Mouse (Mus musculus): ENCODE data around the gene T. TPM values are rescaled to one million over a fixed set of nuclear protein-coding genes. Genes with fewer than 3 reads are reported as not detected.

Gene T
- polyA plus RNA-seq, 1 experiment from 2014 or later, result 1.3 TPM

DNA sequence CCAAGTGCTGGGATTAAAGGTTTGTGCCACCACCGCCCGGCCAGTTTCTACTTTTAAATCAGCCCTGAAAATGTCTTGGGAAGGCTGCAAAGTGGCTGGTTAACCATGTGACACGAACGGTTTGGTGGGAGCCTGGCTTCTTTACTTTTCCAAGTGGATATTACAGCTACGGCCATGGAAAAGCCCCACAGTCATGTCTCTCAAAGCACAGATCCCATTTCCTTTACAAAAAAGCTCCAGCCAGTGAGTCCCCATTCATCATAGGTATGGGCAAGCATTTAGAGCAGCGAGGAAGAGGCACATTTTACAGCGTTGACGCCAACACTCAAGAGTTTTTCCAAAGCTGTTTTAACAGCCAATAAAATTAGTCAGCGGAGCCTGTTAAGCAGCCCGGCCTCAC is 47.6 kb downstream of the T start:
- peaks cover 4% of the 10 kb centered on the region; the same call in 1 of the 2 replicates for H3K4me1 ChIP-seq
- H3K36me3 ChIP-seq, result no peaks in the 10 kb centered on the region
- H3K9ac ChIP-seq, result no peak overlapping the region
- no peak for ATAC-seq (ENCODE audit: low FRiP score, low read depth)
- no peak overlapping the region for H3K27ac ChIP-seq
- no peak overlapping the region for H3K4me3 ChIP-seq
- no peak overlapping the region for H3K4me2 ChIP-seq (replicated peaks)
- H3K9me3 ChIP-seq, result no peaks in the 10 kb centered on the region
- H3K27me3 ChIP-seq (replicated peaks), result no peaks in the 10 kb centered on the region
- 62% methylated on average over 10 of the region's 10 CpGs for WGBS

DNA sequence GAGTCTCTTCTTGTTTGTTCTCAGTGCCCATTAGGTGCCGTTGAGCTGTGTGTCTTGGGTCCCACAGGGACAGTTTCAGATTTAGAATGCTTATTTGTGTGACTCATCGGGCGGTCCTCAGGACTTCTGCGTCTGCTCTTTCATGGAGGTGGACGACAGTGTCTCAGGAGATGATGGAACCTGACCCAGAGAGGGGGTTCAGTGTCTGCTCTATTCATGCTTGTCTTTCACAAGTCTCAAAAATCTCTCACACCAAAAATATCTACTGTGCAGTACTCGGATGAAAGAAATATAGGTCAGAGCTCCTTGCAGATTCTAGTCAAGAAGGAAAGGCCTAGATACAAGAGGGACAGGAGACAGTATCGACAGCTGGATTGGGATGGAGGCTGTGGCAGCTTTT is 48.7 kb downstream of the T start:
- H3K4me3 ChIP-seq, result no peak overlapping the region
- no peak overlapping the region for H3K27ac ChIP-seq
- H3K4me1 ChIP-seq, result peaks cover 4% of the 10 kb centered on the region; the same call in 1 of the 2 replicates
- H3K4me2 ChIP-seq (replicated peaks), result no peak overlapping the region
- no peak for ATAC-seq (ENCODE audit: low FRiP score, low read depth)
- no peak overlapping the region for H3K9ac ChIP-seq
- no peaks in the 10 kb centered on the region for H3K36me3 ChIP-seq
- WGBS, result 77% methylated on average over 7 of the region's 7 CpGs
- no peaks in the 10 kb centered on the region for H3K9me3 ChIP-seq
- no peaks in the 10 kb centered on the region for H3K27me3 ChIP-seq (replicated peaks)

DNA sequence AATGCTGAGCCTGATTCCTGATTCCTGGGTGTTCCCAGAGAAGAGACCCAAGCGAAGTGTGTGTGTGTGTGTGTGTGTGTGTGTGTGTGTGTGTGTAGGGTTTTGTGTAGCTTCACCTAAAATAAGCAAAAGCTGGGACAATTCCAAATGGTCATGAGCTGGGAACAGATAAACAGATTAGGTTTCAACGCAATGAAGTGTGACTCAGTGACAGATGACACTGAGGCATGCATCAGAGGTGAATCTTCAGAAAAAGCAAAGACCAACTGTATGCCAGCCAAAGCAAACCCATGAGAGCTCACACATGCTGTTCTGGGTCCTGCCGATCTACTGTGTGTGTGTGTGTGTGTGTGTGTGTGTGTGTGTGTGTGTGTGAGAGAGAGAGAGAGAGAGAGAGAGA is 50.0 kb downstream of the T start:
- no peak overlapping the region for H3K4me2 ChIP-seq (replicated peaks)
- H3K9me3 ChIP-seq, result no peaks in the 10 kb centered on the region
- no peak for ATAC-seq (ENCODE audit: low FRiP score, low read depth)
- no peak overlapping the region for H3K9ac ChIP-seq
- peaks cover 4% of the 10 kb centered on the region; the same call in 1 of the 2 replicates for H3K4me1 ChIP-seq
- H3K36me3 ChIP-seq, result no peaks in the 10 kb centered on the region
- no peaks in the 10 kb centered on the region for H3K27me3 ChIP-seq (replicated peaks)
- WGBS, result 67% methylated on average over 3 of the region's 3 CpGs
- H3K4me3 ChIP-seq, result no peak overlapping the region
- no peak overlapping the region for H3K27ac ChIP-seq

DNA sequence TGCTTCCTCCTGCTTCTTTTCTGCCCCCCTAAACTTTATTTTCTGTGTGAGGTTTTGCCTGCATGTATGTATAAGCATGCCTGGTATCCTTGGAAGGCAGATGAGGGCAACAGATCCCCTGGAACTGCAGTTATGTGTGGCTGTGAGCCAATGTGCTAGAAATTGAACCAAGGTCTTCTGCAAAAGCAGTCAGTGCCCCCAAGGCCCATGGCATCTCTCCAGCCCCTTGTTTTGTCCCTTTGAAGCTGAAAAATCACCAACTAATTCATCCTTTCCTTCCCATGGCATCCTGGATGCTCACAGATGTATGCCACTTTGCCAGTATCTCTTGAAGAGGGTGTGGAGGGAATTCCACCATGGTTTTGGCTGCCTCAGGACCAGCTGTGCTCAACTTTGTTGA is 50.9 kb downstream of the T start:
- Histone ChIP-seq H3K4me3 (no peak overlapping the region), H3K9ac (no peak overlapping the region), H3K36me3 (no peaks in the 10 kb centered on the region), H3K4me2 (replicated peaks) (no peak overlapping the region), H3K27ac (no peak overlapping the region), H3K9me3 (no peaks in the 10 kb centered on the region), H3K4me1 (peaks cover 4% of the 10 kb centered on the region; the same call in 1 of the 2 replicates), H3K27me3 (replicated peaks) (no peaks in the 10 kb centered on the region)
- no peak for ATAC-seq (ENCODE audit: low FRiP score, low read depth)

DNA sequence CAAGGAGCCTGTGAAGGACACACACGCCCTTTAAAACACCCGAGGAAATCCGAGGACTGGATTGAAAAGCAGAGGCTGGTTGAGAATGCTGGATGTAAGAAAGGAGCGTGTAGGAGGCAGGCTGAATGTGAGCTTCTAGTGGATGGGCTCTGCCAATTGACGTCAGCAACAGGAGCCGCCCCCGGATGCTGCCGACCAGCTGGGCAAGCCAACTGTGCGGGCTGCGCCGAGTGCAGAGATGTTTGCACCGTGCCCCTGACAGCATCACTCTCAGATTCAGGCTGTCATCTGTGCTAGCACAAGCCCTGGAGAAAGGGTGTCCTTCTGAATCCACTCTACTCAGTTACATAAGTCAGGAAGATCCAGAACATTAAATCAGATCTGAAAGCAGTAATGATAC is 53.6 kb downstream of the T start:
- H3K4me1 ChIP-seq, result no peaks in the 10 kb centered on the region
- no peaks in the 10 kb centered on the region for H3K9me3 ChIP-seq
- no peak overlapping the region for H3K27ac ChIP-seq
- no peaks in the 10 kb centered on the region for H3K36me3 ChIP-seq
- H3K9ac ChIP-seq, result no peak overlapping the region
- 63% methylated on average over 12 of the region's 12 CpGs for WGBS
- no peaks in the 10 kb centered on the region for H3K27me3 ChIP-seq (replicated peaks)
- no peak overlapping the region for H3K4me3 ChIP-seq
- no peak overlapping the region for H3K4me2 ChIP-seq (replicated peaks)
- ATAC-seq (ENCODE audit: low FRiP score, low read depth), result no peak

DNA sequence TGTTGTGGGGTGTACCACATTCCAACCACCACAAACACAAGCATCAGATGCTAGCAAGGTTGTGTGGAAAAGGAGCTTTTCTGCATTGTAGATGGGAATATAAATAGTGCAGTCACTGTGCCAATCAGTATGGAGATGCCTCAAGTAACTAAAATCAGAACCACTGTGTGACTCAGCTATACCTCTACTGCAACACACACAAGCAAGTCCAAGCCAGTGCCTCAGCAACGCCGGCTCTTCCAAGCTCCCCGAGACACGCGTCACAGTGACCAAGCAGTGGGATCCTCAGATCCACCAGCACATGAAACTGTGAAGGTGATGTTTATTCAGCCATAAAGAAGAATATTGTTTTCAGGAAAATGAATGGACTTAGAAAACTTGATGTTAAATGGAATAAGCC is 56.7 kb downstream of the T start:
- 88% methylated on average over 5 of the region's 5 CpGs for WGBS
- Histone ChIP-seq H3K4me2 (replicated peaks) (no peak overlapping the region), H3K4me3 (no peak overlapping the region), H3K9me3 (no peaks in the 10 kb centered on the region), H3K9ac (no peak overlapping the region), H3K4me1 (no peaks in the 10 kb centered on the region), H3K27me3 (replicated peaks) (no peaks in the 10 kb centered on the region), H3K36me3 (no peaks in the 10 kb centered on the region), H3K27ac (no peak overlapping the region)
- ATAC-seq (ENCODE audit: low FRiP score, low read depth), result no peak

Other genes starting within 250 kb of the T start
- gene Ccr6, start 198.4 kb upstream of the T start, polyA plus RNA-seq (2016; fragmentation: Nextera tagmentation; extraction: Ambion mirVana), result not detected in 2 replicates
- gene Mpc1, start 151.5 kb upstream of the T start, polyA plus RNA-seq (2016; fragmentation: Nextera tagmentation; extraction: Ambion mirVana), result 162 and 168 TPM in 2 replicates
- 104 and 109 TPM in 2 replicates for gene Sft2d1, start 123.3 kb upstream of the T start, polyA plus RNA-seq (2016; fragmentation: Nextera tagmentation; extraction: Ambion mirVana)
- 4.0 and 5.2 TPM in 2 replicates for gene Prr18, start 97.0 kb upstream of the T start, polyA plus RNA-seq (2016; fragmentation: Nextera tagmentation; extraction: Ambion mirVana)
- gene T2, start 78.4 kb upstream of the T start, polyA plus RNA-seq (2016; fragmentation: Nextera tagmentation; extraction: Ambion mirVana), result 0.41 and 0.44 TPM in 2 replicates
- gene Pde10a, start 90.9 kb downstream of the T start, polyA plus RNA-seq (2016; fragmentation: Nextera tagmentation; extraction: Ambion mirVana), result 11.4 and 15.2 TPM in 2 replicates
- not detected in 2 replicates for gene Gm17087, start 132.5 kb downstream of the T start, polyA plus RNA-seq (2016; fragmentation: Nextera tagmentation; extraction: Ambion mirVana)